Mouse (Mus musculus): Measurements from ENCODE around the gene Slc1a5.

Gene Slc1a5

DNA sequence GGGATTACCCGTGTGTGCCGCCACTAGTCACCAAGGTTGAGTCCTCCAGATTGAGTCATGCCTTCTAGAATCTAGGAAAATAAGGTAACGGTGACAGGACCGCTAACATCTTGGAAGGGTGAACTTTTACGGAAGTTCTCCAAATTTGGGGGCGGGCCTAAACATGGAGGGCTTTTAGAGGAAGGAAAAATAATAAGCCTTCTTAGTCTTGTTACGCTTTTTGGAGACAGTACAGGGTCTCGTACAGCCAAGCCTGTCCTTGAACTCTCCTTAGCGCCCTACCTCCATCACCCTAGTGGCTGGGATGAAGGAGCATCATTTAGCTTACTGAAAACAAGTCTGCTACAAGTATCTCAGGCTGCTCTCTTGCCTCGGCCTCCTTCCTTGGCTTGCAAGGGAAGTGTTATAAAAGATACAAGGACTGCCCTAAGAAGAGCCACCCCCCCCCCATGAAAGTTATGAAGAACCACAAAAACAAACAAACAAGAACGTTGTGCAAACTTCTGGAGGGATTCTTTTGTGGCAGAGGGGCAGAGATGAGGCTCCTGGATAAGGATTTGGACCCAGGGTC lies 1.5 kb downstream of the Slc1a5 start:
- no peak for DNase-seq (ENCODE audit: low spot score in 2 of 2)

DNA sequence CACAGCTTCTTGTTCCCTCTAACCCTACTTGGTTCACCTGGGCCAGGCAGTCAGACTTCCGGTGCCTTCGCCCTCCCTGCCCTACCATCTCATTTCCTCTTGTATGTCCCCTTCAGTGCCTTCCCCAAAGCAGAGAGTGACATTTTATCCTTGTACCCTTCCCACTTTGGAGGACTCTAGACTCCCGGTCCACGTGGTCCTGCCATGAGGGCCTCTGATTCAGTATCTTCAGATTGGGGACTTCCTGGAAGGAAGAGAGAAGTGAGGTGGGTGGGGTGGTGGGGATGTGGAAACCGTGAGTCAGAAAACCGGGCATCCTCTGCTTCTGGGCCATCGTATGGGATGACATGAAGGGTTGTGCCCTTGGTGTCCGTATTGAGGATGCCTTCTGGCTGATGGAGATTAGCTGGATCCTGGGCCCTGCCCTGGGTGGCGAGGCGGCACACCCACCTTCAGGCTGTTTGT lies 2.1 kb downstream of the Slc1a5 start:
- DNase-seq (ENCODE audit: low spot score in 2 of 2), result no peak

GRCm38 (mm10) chr7:16783758-16784415 lies 2.7 kb downstream of the Slc1a5 start:
- DNase-seq (ENCODE audit: low spot score in 2 of 2), result no peak

DNA sequence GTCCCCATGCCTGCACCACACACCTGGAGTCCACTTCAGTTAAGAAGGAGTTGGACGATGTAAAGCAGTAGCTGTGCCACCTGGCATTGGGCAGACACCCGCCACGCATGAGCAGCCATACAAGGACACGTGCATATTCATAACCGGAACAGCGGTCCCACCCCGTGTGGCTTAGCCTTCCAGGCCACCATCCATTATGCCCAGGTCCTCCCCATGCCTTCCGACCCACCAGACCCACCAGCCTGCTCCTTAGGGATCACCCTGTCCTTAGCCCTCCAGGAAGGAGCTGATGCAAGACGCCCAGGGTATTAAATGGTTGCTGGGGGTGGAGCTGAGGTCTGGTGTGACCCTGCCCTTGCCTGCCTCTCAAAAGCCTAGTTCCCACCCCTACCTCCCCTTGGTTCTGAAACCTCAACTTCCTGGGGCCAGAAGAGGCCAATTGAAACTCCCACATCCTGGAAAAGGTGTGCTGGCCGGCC lies 3.4 kb downstream of the Slc1a5 start:
- no peak for DNase-seq (ENCODE audit: low spot score in 2 of 2)

DNA sequence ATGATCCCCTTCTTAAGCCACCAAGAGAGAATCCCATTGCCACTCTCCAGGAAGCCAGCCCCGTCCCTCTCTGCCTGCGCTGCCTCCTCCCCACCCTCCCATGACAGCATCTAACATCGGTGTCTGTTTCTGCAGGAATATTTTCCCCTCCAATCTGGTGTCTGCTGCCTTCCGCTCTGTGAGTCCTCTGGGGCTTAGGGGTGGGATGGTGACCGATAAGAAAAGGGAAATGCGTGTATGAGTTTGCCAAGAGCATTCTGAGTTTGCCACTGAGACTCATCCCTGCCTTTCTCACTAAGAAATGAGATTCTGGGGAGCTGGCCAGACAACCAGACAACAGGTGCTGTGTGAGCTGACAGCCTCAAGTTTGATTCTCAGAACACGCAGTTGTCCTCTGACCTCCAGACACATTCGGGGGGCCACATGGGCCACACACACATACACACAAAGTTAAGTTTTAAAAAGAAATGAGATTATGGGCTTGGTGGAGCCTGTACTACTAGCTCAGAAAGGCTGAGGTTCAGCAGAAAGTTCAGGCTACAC lies 4.5 kb downstream of the Slc1a5 start:
- no peak for DNase-seq (ENCODE audit: low spot score in 2 of 2)

DNA sequence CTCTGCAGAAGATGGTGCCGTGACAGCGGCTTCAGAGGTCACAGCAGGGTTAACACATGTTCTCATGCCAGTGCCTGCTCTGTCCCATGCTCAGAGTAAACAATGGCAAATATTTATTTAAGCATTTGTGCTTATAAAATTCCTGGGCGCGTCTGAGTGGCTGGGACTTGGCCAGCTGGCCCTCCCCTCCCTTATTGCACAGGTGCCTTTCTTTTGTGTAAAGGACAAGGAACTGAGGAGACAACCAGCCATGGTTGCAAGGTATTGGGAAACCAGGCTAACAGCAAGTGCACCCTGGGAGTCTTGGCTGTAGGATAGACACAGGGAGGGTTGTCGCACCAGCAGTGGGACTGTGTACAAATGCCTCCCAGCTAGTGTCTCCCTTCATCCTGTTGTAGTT lies 11.2 kb downstream of the Slc1a5 start:
- no peak for DNase-seq (ENCODE audit: low spot score in 2 of 2)

DNA sequence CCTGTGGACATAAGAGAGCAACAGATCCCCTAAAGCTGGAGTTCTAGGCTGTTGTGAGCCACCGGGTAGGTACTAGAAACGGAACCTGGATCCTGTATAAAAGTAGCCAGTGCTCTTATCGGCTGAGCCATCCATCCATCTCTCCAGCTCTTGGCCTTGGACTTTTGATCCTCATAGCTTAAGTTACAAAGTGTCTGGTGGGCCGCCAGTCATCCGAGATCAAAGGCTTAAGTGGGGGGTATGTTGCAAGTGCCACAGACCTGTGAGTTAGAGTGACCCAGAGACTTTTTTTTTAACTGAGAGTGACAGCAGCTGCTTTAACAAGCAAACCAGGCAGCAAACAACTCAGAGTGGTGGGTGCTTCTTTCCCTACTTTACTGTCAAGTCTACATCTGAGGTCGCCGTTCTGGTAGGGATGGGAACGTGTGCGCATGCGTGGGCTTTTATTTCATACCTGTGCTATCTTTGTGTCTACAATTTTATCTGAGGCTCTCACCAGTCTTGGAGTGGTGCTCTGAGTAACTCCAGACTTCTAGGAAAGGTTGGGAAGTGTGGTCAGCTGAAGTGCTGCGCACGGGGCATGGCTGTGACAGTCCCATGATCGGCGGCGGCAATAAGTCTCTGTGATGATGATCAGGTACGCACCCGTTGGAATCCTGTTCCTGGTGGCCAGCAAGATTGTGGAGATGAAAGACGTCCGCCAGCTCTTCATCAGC lies 12.0 kb downstream of the Slc1a5 start:
- DNase-seq (ENCODE audit: low spot score in 2 of 2), result no peak

- no peak for DNase-seq (ENCODE audit: low spot score in 2 of 2)
Measured at GRCm38 (mm10) chr7:16794886-16795285, 13.7 kb downstream of the Slc1a5 start.

DNA sequence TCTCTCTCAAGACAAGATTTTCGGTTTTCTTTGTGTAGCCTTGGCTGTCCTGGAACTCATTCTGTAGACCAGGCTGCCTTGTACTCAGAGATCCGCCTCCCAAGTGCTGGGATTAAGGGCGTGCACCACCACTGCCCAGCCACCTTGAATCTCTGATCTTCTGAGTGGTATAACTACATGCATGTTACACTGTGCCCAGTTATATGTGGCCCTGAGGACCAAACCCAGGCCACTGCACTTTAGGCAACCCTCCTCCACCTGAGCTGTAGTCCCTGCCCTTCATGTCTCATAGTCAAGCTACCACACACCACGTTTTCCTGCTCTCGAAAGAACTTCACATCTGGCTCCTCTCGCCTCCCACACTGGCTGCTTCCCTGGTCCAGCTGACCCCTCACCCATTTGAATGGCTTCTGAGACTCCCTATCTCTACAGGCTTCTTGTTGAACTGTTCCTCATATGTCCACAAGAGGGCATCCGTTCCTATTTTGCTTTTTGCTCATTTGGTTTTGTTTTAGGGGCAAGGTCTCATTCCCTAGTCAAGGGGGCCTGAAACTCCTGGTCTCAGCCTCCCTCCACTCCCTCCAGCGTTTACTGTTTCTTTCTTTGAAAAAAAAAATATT lies 23.4 kb downstream of the Slc1a5 start:
- DNase-seq (ENCODE audit: low spot score in 2 of 2), result no peak

GRCm38 (mm10) chr7:16807936-16808335 lies 26.8 kb downstream of the Slc1a5 start:
- DNase-seq (ENCODE audit: low spot score in 2 of 2), result no peak

GRCm38 (mm10) chr7:16808647-16809046 lies 27.5 kb downstream of the Slc1a5 start:
- no peak for DNase-seq (ENCODE audit: low spot score in 2 of 2)

- DNase-seq (ENCODE audit: low spot score in 2 of 2), result peak; percentile 63 to 71
Measured at GRCm38 (mm10) chr7:16809739-16810138, 28.6 kb downstream of the Slc1a5 start.

- DNase-seq (ENCODE audit: low spot score in 2 of 2), result no peak
Measured at GRCm38 (mm10) chr7:16810399-16810919, 29.3 kb downstream of the Slc1a5 start.

GRCm38 (mm10) chr7:16810920-16811648 lies 29.9 kb downstream of the Slc1a5 start:
- peak in 1 of 2 experiments; percentile 52 for DNase-seq (ENCODE audit: low spot score in 2 of 2)

- DNase-seq (ENCODE audit: low spot score in 2 of 2), result no peak
Measured at GRCm38 (mm10) chr7:16811649-16812070, 30.5 kb downstream of the Slc1a5 start.

- no peak for DNase-seq (ENCODE audit: low spot score in 2 of 2)
Measured at GRCm38 (mm10) chr7:16812505-16812904, 31.4 kb downstream of the Slc1a5 start.

DNA sequence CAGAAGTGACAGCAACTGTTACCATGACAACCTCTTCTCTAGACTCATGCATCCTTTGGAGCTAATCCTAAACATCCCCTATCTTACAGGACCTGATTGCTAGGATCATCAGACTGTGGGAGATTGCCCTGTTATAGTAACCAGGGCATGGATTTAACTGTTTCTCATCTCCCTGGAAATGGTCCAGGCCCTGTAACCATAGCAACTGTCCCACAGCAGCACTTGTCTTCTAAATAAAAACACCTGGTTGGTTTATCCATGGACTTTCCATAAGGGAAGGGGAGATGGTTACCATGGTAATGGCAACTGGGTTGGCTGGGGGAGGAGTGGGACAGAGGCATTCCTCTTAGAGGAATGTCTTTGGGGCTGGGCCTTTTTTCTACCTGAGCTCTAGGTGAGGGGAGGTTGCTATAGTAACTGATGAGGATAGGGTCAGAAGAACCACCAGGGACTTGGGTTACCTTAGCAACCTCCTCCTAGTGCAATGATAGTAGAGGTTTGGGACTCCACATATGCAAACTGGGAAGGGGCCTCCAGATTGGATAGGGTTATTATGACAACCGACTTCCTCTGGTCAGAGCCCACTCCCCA lies 34.3 kb downstream of the Slc1a5 start, which contains the start of gene Strn4:
Gene Strn4 (plus strand): TSS at position 539 of the 591 bp plus-strand sequence.
- no peak for DNase-seq (ENCODE audit: low spot score in 2 of 2)

DNA sequence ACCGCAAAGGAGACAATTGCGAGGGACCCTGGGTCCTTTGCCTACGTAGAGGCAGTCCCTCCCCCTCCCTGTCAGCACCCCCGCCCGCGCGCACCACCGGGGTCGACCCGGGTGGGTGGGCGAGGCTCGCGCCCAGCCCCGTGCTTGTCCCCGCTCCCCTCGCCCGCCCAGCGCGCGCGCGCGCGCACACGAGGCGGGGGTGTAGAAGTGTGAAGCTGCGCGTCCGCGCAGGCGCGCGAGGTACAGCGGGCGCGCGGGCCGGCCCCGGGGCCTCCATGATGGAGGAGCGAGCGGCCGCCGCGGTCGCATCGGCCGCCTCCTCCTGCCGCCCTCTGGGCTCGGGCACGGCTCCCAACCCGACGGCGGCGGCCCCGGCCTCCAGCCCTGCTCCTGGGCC lies 34.9 kb downstream of the Slc1a5 start:
- peak; percentile 51 to 58 for DNase-seq (ENCODE audit: low spot score in 2 of 2)

GRCm38 (mm10) chr7:16816475-16817122 lies 35.5 kb downstream of the Slc1a5 start, which contains the start of gene Fkrp:
Gene Fkrp, minus strand, starts transcription at chr7:16816732.
- DNase-seq (ENCODE audit: low spot score in 2 of 2), result no peak

DNA sequence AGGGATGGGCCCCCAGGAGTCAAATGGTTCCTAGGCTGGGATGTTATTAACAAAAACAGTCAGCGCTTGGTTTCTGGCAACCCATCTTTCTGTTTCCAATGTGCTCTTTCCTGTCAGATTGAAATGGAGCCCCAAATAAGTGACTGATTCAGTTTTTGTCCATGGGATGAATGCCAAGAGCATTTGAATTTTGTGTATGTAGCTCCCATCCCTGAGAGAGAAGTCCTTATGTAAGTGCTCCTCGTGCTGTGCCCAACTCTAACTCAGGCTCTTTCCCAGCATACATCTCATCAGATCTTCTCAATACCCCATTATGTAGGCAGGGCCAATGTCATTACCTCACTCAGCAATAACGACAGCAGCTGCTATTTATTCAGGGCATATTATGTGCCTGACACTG lies 36.6 kb downstream of the Slc1a5 start:
- DNase-seq (ENCODE audit: low spot score in 2 of 2), result no peak

Data from frontal cortex, postnatal 25 days (tissue).